Mouse (Mus musculus): ENCODE measurements at regions not wholly inside any gene's neighbourhood (a gene's known extent, or its start where the extent isn't known, plus 50 kb on each side); places are given as distances from the start of the nearest gene placed in this dataset.

DNA sequence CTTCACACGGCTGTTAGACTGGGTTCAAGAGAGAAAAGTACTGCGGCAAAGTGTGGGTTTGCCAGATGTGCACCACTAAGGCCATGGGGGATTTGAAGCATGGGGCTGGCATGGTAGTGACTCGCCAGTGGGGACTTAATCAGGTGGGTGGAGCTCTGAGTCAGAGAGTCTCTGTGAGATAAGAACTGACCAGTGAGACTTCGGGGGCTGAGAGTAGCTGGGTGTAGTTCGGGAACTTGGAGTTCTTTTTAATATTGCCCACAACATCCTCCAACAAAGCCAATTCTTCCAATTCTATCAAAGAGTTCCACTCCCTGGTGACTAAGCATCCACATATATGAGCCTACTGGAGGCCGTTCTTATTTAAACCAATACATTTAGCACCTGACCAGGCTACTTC, 75.8 kb upstream of the Spred2 start:
- 81% methylated on average over 6 of the region's 6 CpGs for WGBS
- Histone ChIP-seq H3K4me1 (ENCODE audit: control insufficient read depth, insufficient read depth, low read length) (no peaks in the 10 kb centered on the region), H3K4me3 (replicated peaks; ENCODE audit: control insufficient read depth, low read depth, low read length) (no peak overlapping the region), H3K27ac (ENCODE audit: control insufficient read depth, insufficient read depth, low read depth, low read length, poor library complexity) (no peak overlapping the region)
- TF ChIP-seq CTCF (IDR thresholded peaks at IDR 0.05; ENCODE audit: control insufficient read depth, insufficient read depth, low read length) (no peak), POLR2A (IDR thresholded peaks at IDR 0.05; ENCODE audit: borderline replicate concordance, control insufficient read depth, low read depth, low read length) (no peak)

DNA sequence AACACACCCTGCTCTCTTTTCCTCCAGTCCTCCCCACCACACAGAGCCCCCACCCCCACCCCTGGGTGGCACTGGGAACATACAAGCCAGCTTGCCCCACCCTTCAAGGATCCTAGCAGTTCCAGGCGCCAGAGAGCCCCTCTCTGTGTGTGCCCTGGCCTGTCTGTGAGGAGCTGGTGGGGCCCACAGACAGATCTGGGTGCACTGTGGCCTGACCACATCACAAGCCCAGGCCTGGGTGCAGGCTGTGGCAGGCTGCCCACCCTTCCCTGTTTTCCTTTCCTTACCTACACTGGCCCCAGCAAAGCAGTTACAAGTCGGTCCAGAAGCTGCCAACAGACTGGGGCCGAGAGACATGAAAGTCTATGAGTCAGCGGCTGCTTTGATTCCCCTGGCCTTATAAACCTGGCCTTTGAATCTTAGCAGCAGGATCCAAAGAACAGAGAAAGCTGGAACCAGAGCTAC, 74.8 kb upstream of the Spred2 start:
- no peak overlapping the region for H3K4me3 ChIP-seq (replicated peaks; ENCODE audit: control insufficient read depth, low read depth, low read length)
- 60% methylated on average over 4 of the region's 4 CpGs for WGBS
- no peaks in the 10 kb centered on the region for H3K4me1 ChIP-seq (ENCODE audit: control insufficient read depth, insufficient read depth, low read length)
- TF ChIP-seq POLR2A (IDR thresholded peaks at IDR 0.05; ENCODE audit: borderline replicate concordance, control insufficient read depth, low read depth, low read length) (no peak), CTCF (IDR thresholded peaks at IDR 0.05; ENCODE audit: control insufficient read depth, insufficient read depth, low read length) (no peak)
- no peak overlapping the region for H3K27ac ChIP-seq (ENCODE audit: control insufficient read depth, insufficient read depth, low read depth, low read length, poor library complexity)

DNA sequence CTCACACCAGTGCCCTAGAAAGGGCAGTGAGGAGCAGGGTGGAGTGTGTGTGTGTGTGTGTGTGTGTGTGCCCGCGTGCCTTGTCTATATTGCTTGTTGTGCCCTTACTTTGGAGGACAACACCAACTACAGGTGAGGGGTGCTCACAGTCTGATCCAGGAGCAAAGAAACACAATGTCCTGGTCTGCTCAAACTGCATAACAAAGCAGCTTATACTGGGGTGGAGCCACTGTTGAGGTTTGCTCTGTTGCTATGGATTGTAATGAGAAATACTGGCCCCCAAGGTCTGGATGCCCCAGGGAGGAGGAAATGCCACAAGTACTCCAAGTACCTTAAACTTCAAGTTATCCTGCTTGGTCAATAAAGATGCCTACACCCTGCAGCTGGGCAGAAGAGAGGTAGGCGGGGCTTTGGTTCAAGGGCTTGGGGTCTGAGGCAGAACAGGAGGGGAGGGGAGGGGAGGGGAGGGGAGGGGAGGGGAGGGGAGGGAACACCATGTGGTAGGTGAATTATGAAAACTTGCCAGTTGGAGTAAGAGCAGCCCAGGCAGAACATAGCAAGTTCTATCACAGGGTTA, 74.2 kb upstream of the Spred2 start:
- Histone ChIP-seq H3K4me3 (replicated peaks; ENCODE audit: control insufficient read depth, low read depth, low read length) (no peak overlapping the region), H3K27ac (ENCODE audit: control insufficient read depth, insufficient read depth, low read depth, low read length, poor library complexity) (no peak overlapping the region), H3K4me1 (ENCODE audit: control insufficient read depth, insufficient read depth, low read length) (no peaks in the 10 kb centered on the region)
- TF ChIP-seq CTCF (IDR thresholded peaks at IDR 0.05; ENCODE audit: control insufficient read depth, insufficient read depth, low read length) (no peak), POLR2A (IDR thresholded peaks at IDR 0.05; ENCODE audit: borderline replicate concordance, control insufficient read depth, low read depth, low read length) (no peak)
- 86% methylated on average over 3 of the region's 3 CpGs for WGBS

DNA sequence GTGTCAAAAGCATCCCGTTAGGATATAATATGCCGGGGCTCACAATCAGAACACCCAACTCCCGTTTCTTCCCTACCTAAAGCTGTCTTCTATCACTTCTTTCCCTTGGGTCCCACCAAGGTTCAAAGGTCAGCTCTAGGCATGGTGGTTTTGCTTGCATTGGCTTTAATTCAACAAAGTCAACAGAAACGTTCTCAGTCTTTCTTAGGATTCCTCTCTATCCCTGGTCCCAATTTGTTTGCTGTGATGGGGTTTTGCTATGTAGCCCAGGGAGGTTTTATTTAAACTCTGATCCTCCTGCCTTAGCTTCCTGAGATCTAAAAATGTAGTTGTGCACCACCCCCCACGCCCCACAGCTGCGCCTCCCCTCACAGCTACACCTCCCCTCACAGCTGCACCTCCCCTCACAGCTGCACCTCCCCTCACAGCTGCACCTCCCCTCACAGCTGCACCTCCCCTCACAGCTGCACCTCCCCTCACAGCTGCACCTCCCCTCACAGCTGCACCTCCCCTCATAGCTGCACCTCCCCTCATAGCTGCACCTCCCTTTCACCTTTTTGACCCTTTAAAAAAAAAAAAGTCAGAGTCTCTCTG, 73.1 kb upstream of the Spred2 start:
- 68% methylated on average over 6 of the region's 6 CpGs for WGBS
- Histone ChIP-seq H3K4me3 (replicated peaks; ENCODE audit: control insufficient read depth, low read depth, low read length) (no peak overlapping the region), H3K4me1 (ENCODE audit: control insufficient read depth, insufficient read depth, low read length) (no peaks in the 10 kb centered on the region), H3K27ac (ENCODE audit: control insufficient read depth, insufficient read depth, low read depth, low read length, poor library complexity) (no peak overlapping the region)
- TF ChIP-seq POLR2A (IDR thresholded peaks at IDR 0.05; ENCODE audit: borderline replicate concordance, control insufficient read depth, low read depth, low read length) (no peak), CTCF (IDR thresholded peaks at IDR 0.05; ENCODE audit: control insufficient read depth, insufficient read depth, low read length) (no peak)

DNA sequence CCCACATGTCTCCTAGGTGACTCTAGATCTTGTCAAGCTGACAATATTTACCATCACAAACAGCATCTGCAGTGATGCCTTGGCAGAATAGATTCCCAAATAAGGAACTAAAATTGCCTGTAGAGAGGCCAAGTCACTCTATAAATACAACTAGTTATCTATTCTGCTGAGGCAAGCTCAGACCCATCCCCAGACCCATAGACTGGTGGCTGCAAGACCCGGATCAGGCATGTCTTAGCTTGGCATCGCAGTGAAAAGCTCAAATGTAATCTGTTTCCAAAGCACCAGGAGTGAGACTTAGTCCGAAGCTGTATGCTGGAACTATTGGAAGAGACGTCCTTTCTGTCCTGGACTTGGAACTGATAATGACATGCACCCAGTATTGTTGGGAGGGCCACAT, 62.6 kb upstream of the Spred2 start:
- no peak for TF ChIP-seq POLR2A (IDR thresholded peaks at IDR 0.05; ENCODE audit: borderline replicate concordance, control insufficient read depth, low read depth, low read length)
- TF ChIP-seq CTCF (IDR thresholded peaks at IDR 0.05; ENCODE audit: control insufficient read depth, insufficient read depth, low read length) = no peak
- Histone ChIP-seq H3K27ac (ENCODE audit: control insufficient read depth, insufficient read depth, low read depth, low read length, poor library complexity) (no peak overlapping the region), H3K4me3 (replicated peaks; ENCODE audit: control insufficient read depth, low read depth, low read length) (no peak overlapping the region), H3K4me1 (ENCODE audit: control insufficient read depth, insufficient read depth, low read length) (no peaks in the 10 kb centered on the region)
- 79% methylated on average over 4 of the region's 4 CpGs for WGBS

DNA sequence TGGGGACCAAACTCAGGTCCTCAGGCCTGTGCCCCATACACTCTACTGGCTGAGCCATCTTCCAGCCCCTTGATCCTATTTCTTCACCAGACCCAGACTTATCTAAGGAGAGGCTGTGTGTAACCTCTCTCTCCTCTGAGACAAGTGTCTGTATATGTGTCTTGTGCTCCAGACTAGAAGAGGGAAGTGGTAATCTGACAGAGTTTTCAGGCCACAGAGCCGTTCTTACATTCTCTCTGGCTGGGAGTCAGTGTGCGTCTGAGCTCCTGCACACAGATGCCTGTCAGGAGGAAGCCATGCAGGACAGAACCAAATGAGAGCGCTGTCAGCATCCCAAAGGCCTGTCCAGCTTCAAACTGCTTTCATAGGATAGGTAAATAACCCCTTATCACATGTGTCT, 60.8 kb upstream of the Spred2 start:
- WGBS = 37% methylated on average over 3 of the region's 3 CpGs
- H3K4me3 ChIP-seq (replicated peaks; ENCODE audit: control insufficient read depth, low read depth, low read length) = no peak overlapping the region
- no peak for TF ChIP-seq POLR2A (IDR thresholded peaks at IDR 0.05; ENCODE audit: borderline replicate concordance, control insufficient read depth, low read depth, low read length)
- no peak for TF ChIP-seq CTCF (IDR thresholded peaks at IDR 0.05; ENCODE audit: control insufficient read depth, insufficient read depth, low read length)
- no peak overlapping the region for H3K27ac ChIP-seq (ENCODE audit: control insufficient read depth, insufficient read depth, low read depth, low read length, poor library complexity)
- H3K4me1 ChIP-seq (ENCODE audit: control insufficient read depth, insufficient read depth, low read length) = no peaks in the 10 kb centered on the region

DNA sequence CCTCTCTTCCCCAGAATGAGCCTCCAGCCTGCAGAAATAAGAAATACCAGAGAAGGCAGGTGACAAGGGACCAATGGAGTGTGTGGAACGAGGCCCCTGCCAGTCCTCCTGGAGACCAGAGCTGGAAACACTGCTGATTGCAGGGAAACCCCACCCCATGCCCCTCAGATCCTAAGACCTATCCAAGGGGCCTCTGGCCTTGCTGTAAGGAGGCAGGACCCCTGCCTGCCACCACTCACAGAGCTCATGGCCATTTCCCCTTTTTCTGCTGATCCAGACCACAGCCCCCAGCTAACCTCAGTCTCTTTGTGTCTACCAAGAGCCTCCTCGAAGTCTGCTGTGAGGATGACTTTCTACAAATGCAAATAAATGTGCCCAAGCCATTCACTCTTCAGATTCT, 57.9 kb upstream of the Spred2 start:
- no peak for TF ChIP-seq POLR2A (IDR thresholded peaks at IDR 0.05; ENCODE audit: borderline replicate concordance, control insufficient read depth, low read depth, low read length)
- no peak for TF ChIP-seq CTCF (IDR thresholded peaks at IDR 0.05; ENCODE audit: control insufficient read depth, insufficient read depth, low read length)
- 6% methylated on average over 2 of the region's 2 CpGs for WGBS
- no peak overlapping the region for H3K4me3 ChIP-seq (replicated peaks; ENCODE audit: control insufficient read depth, low read depth, low read length)
- H3K4me1 ChIP-seq (ENCODE audit: control insufficient read depth, insufficient read depth, low read length) = no peaks in the 10 kb centered on the region
- H3K27ac ChIP-seq (ENCODE audit: control insufficient read depth, insufficient read depth, low read depth, low read length, poor library complexity) = no peak overlapping the region

DNA sequence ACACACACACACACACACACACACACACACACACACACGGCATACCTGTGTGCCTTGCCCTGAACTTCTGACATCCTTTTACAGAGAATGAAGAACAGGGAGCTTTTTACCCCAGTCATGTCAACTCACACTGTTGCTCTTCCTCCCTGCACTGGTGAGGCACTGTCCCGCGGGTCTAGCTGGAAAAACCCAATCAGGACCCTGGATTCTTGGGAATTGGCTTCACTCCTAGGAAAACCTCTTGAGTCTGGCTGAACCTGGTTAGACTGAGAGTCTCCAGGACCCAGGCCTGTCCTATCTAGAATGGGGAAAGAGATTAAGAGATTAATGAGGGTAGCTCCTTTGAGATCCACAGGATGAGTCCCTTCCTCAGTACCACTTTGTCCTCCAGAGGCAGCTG, 54.5 kb upstream of the Spred2 start:
- 82% methylated on average over 3 of the region's 3 CpGs for WGBS
- H3K4me3 ChIP-seq (replicated peaks; ENCODE audit: control insufficient read depth, low read depth, low read length) = no peak overlapping the region

More for the DNA sequence above, 54.5 kb upstream of the Spred2 start:
- TF ChIP-seq CTCF (IDR thresholded peaks at IDR 0.05; ENCODE audit: control insufficient read depth, insufficient read depth, low read length) (no peak), POLR2A (IDR thresholded peaks at IDR 0.05; ENCODE audit: borderline replicate concordance, control insufficient read depth, low read depth, low read length) (no peak)
- Histone ChIP-seq H3K4me1 (ENCODE audit: control insufficient read depth, insufficient read depth, low read length) (no peaks in the 10 kb centered on the region), H3K27ac (ENCODE audit: control insufficient read depth, insufficient read depth, low read depth, low read length, poor library complexity) (no peak overlapping the region)
